Mouse (Mus musculus): ENCODE results near the gene Nelfb. TPM values are rescaled to one million over a fixed set of nuclear protein-coding genes. Genes with fewer than 3 reads are reported as not detected.
"Not testable (repeated sequence)": the region's sequence is repeated elsewhere in the genome, so short reads cannot be mapped to it uniquely, and the experiment has no call there.

Gene Nelfb
- 10 to 100 TPM; 50.7 to 51.7 TPM for total RNA-seq (2021)
- long read RNA-seq, experiment 1, transcript Nelfb-201 (13 exons, 2,637 nt), result major isoform, 76 of 114 reads
- long read RNA-seq, experiment 1, partial matches to known transcripts, result 6 of 114 reads
- long read RNA-seq, experiment 1, other reads (novel, unspliced or antisense), result 28 of 114 reads
- long read RNA-seq, experiment 2, transcript Nelfb-203 (12 exons, 2,754 nt), result minor isoform, 7 of 152 reads
- long read RNA-seq, experiment 2, transcript Nelfb-201 (13 exons, 2,637 nt), result major isoform, 79 of 152 reads
- long read RNA-seq, experiment 2, partial matches to known transcripts, result 24 of 152 reads
- long read RNA-seq, experiment 2, other reads (novel, unspliced or antisense), result 42 of 152 reads

DNA sequence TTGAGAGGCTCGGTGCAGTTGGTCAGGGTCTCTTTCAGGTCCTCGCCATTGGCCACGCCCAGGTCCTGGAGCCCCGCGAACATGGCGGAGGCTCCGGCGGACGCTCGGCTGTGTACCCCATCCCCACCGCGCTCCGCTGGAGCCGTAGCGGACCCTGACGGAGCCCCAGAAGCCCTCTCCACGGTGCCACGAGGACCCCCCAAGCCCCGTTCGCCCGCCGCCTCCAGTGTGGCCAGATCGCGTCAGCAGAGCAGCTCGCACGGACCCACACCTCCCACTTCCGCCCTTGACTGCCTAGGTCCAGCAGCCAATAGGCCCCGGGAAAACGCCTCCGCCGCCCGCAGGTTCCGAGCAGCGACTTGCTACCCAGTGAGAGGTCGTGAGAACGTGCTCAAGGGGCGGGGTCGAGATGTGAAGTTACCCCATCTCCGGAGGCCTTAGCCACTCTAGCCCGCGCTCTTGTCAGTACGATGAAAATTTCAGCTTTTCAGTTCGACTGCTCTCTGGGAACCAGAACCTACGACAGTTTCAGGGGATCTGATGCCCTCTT lies at the start of gene Nelfb:
Gene Nelfb (minus strand): TSS at position 369 of the 550 bp plus-strand sequence.
- peak; percentile 81 to 84 for DNase-seq (ENCODE audit: low spot score in 2 of 2)

DNA sequence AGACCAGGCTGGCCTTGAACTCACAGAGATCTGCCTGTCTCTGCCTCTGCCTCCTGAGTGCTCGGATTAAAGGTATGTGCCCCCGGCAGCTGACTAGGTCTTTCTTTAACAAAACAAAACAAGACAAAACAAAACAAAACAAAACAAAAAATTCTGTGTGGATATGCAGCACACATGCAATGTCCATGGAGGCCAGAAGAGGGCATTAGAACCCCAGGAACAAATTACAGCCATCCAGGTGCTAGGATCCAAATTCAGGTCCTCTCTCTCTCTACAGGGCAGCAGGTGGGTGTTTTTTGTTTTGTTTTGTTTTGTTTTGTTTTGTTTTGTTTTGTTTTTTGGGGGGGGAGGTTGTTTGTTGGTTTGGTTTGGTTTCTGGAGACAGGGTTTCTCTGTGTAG lies 47.6 kb upstream of the Nelfb start:
- DNase-seq (ENCODE audit: low spot score in 2 of 2), result no peak

DNA sequence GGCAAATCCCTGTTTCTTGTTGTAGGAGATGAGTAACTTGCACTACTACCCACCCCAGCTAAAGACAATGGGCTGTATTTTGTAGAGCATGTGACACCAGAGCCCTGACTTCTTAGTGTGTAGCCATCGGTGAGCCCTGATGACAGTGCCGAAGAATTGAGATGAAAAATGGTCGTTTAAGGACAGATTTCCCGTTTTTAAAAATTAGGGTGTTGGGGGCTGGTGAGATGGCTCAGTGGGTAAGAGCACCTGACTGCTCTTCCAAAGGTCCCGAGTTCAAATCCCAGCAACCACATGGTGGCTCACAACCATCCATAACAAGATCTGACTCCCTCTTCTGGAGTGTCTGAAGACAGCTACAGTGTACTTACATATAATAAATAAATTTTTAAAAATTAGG lies 46.0 kb upstream of the Nelfb start:
- DNase-seq (ENCODE audit: low spot score in 2 of 2), result not testable (repeated sequence)

DNA sequence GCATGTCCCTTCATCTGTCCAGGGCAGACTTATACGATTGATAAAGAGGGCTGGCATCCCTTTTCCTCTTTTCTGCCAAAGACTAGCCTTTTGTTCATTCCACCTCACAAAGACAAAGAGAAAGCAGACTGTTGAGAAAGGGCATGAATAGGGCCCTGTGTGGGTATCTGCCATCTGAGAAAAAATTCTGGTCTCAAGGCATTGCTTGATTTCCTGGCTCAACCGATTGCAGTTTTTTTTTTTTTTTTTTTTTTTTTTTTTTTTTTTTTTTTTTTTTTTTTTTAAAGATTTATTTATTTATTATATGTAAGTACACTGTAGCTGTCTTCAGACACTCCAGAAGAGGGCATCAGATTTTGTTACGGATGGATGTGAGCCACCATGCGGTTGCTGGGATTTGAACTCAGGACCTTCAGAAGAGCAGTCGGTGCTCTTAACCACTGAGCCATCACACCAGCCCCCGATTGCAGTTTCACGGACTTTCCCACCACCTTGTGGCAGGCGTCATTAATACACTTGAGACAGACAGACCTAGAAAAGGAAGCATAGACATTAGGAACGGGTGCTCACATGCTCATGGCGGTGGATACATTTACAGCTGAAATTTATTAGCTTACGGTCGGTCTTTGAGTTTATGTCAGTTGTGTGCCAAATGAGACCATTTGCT lies 45.3 kb upstream of the Nelfb start:
- peak in 1 of 2 experiments; percentile 43 for DNase-seq (ENCODE audit: low spot score in 2 of 2)

DNA sequence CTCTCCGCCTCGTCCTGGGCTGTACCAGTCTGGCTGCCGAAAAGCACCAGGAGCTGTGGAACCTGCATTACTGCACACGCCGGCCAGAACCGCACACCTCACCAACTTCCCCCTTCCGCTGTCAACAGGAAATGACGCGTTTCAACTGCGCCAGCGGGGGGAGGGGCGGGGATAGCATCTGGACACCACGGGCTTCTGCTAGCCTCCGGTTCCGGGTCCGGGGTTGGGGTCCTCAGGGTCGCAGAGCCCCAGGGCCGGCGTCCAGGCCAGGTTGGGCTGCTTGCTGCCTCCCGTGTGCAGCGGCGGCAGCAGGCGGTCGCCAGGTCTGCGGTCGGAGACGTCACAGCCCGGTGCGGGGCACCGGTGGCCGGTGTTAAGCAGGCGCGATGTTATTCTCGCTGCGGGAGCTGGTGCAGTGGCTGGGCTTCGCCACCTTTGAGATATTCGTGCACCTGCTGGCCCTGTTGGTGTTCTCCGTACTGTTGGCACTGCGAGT lies 44.0 kb upstream of the Nelfb start, which contains the start of gene Tmem203:
Gene Tmem203 (plus strand): TSS at position 156 of the 496 bp plus-strand sequence.
- peak; percentile 80 to 87 for DNase-seq (ENCODE audit: low spot score in 2 of 2)

DNA sequence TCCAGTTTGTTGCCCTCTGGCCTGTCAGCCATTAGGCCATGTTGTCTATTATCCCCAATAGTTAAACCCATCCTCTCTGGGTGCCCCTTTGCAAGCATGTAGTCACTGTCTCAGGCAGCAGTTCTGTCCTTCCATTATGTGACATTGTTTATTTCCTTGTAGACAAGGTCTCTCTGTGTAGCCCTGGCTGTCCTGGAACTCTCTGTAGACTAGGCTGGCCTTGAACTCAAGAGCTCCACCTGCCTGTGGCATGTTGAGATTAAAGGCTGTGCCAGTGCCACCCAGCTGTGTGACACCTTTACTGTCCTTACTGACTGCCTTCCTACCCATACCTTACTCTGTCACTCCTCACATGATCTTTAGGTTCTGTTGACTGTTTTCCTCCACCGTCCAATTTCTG lies 41.0 kb upstream of the Nelfb start:
- no peak for DNase-seq (ENCODE audit: low spot score in 2 of 2)

DNA sequence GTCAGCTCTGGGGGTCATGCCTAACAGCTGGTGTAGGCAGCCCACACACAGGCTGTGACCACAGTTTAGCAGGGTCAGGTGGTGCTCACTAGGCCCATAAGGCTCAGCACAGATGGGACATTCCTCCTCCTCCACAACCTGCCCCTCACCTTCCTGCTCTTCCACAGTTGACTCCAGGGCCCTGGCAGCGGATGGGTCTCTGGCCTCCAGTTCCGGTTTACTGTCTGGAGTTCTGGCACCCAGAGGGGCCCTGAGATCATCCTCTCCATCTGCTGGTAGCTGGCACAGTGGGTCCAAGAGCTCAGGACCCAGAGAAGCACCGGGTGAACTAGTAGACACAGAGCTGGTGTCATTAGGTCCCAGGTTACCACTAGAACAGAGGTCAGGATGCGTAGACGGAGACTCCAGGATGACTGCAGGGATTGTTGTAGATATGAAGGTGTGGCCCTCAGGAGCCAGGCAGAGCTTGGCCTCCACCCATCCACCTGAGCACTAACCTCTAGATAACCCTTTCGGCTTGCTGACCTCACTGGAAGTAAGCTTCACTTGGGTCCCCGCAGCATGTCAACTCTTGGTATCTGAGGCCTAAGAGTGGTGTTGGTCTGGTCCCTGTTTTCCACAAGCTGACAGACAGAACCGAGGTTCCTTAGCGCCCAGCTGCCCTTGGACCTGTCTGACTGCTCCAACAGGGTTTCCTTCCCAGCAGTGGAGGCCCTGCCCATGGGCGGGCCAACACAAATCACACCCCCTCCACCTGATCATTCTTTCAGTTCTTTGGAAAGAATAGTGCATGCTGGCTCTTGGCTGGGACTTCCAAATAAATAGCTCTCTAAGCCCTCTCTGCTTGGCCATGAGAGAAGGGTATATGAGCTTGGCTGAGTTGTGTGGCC lies 35.1 kb upstream of the Nelfb start, which contains the start of gene AL732309.1:
Gene AL732309.1 (minus strand): TSS at position 681 of the 890 bp plus-strand sequence.
- no peak for DNase-seq (ENCODE audit: low spot score in 2 of 2)

DNA sequence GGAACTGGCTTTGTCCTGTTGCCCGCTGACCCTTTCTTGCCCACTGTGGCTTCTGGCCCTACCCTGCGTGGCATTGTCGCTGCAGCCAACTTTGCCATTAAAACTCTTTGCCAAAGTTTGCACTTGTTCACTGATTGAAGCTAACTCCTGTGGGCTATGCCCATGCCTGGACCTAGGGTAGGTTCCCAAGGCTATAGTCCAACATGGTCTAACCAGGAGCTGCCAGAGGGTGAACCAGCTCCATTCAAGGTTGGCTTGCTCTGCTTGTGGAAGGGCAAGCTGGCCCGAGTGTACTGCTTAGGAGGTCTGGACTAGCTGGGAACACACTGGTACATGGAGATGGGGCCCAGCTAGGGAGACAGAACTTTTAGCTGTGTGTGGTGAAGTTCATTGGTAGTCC lies 32.9 kb upstream of the Nelfb start:
- DNase-seq (ENCODE audit: low spot score in 2 of 2), result no peak

DNA sequence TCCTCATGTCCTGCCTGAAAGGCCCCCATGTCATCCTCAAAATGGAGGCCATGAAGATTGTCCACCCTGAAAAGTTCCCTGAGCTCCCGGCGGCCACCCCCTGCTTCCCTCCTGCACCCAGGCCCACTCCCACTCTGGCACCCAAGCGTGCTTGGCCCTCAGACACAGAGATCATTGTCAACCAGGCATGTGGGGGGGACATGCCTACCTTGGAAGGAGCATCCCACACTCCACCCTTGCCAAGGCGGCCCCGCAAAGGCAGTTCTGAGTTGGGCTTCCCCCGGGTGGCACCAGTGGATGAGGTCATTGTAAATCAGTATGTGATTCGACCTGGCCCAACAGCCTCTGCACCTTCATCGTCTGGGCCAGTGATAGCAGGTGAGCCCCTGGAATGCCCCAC lies 32.1 kb upstream of the Nelfb start:
- no peak for DNase-seq (ENCODE audit: low spot score in 2 of 2)

DNA sequence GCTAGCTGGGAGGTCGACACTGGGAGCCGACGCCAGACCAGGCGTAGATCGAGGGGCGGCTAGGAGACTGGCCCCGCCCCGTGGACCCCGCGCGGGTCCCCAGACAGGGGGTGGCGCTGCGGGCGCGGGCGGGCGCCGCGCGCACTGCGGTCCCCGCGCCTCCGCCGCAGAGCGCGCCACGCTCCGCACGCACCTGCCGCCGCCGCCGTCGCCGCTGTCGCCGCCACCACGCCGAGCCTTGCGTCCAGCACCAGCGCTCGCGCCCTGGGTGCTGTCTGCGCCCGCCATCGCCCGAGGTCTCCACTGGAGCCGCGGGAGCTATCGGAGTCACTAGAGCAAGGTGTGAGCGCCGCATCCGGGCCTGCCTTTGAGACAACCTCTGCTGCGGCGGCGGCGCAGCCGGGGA lies 30.8 kb upstream of the Nelfb start, which contains the start of the genes Rnf208 and Cysrt1:
Gene Rnf208 (plus strand): TSS at position 155 of the 406 bp plus-strand sequence.
Gene Cysrt1 (minus strand): TSS at position 352 of the 406 bp plus-strand sequence.
- no peak for DNase-seq (ENCODE audit: low spot score in 2 of 2)

DNA sequence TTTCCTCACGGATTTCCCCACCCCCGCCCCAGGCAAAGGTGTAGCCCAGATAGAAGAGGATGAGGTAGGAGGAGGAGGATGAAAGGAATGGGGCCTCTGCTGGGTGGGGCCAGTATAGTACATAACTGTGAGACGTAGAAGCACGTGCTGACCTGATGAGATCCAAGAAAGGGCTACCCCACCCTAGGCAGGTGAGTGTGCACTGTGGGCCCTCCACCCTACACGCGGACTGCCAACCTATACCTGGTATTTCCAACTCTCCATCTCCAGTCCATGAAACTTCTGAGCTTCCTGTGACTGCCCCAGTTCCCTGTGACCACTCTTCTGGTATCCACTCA lies 30.1 kb upstream of the Nelfb start:
- no peak for DNase-seq (ENCODE audit: low spot score in 2 of 2)

DNA sequence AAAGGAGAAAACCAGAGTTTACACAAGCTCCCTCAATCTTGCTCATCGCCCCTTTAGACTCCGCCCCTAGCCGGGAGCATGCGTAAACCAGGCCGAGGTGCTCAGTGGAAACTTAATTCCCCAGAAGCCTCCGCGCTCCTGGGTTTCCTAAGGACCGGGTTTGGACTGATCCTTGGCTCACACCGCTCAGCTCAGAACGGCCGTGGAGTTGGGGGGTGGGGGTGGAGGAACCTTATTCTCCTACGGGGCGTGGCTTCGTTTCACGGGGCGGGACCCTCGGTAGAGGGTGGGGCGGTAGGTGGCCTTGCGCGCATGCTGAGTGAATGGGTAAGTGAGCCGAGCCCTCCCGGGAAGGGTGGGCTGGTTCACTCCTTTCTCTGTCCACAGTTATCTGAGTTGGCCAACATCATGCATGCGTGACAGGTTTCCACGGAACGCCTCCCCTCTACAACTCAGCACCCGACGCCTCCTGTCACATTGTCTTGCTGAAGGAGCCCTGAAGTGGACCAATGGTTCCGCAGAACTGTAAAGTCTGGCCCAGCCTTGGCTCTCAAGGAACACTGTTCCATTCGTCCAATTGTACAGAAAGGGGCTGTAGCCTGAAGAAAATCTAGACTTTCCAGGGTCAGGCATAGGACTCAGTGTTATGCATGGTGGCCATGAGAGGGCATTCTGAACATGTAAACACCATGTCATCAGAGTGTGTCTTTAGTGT lies 29.6 kb upstream of the Nelfb start:
- DNase-seq (ENCODE audit: low spot score in 2 of 2), result peak; percentile 63 to 75

DNA sequence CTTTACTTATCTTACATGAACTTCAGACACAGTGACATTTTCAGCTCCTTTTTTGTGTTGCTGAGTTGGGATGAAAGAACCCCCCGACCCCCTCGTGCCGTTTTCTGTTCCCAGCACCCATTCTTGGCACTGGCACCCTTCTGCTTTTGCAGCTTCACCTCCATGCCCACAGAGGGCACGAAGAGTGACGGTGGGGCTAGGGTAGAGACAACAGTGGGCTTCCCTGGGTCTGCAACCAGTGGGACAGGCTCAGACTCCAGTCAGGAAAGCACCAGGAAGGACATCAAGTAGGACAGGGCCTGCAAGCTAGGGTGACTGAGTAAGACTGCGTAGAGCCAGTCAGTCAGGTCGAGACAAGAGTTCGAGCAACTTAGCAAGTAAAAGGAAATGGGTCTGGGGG lies 29.0 kb upstream of the Nelfb start:
- DNase-seq (ENCODE audit: low spot score in 2 of 2), result no peak

DNA sequence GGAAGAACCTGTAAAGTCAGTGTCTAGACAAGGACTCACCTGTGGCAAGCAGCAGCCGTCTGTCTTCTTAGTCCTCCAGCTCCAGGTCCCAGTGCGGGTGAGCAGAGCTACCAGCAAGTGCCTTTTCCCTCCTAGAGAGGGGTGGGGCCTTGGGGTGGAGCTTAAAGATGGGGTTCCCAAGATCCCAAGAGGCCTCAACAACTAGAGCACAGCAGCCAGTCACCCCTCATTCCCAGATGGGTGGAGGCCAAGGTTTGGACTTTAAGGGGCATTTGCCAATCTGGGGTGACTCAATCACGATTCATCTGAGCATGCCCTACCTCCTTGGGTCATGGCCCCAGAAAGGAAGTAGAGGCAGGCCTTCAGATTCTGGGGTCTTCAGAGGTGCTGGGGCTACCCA lies 28.5 kb upstream of the Nelfb start:
- DNase-seq (ENCODE audit: low spot score in 2 of 2), result no peak

DNA sequence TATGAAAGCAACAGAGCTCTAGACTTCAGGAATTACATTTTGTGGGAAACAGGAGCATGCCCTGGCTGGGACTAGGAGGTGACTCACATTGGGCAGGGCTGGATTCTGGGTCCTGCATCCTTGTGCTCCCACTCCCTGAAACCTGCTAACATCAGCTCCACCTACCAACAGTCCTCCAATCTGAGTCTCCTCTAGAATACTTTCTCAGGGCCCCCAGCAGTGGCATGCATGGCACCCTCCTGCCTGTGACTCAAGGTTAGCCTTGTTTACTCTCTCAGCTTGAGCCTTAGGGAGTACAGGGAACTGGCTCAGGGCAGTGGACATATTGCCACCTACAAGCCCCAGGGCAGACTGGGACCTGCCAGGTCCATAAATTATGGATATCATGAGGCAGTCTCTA lies 26.8 kb upstream of the Nelfb start:
- DNase-seq (ENCODE audit: low spot score in 2 of 2), result no peak

DNA sequence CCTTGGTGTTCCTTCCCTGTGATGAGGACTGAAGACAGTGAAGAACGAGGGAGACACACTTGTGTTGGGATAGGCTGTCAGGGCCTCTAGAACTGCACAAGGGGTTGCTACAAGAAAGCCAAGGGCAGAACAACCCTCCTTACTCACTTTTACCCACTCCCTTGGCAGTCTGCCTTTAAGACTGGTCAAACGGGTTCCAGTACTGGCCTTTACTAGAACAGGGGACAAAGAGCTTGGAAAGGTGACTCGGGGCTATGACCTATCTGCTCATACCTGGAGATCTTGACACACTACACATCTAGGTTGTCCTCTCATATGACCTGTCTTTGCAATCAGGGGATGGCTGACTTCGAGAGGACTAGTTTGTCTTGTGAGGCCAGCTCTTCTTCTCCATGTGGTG lies 26.2 kb upstream of the Nelfb start:
- no peak for DNase-seq (ENCODE audit: low spot score in 2 of 2)

DNA sequence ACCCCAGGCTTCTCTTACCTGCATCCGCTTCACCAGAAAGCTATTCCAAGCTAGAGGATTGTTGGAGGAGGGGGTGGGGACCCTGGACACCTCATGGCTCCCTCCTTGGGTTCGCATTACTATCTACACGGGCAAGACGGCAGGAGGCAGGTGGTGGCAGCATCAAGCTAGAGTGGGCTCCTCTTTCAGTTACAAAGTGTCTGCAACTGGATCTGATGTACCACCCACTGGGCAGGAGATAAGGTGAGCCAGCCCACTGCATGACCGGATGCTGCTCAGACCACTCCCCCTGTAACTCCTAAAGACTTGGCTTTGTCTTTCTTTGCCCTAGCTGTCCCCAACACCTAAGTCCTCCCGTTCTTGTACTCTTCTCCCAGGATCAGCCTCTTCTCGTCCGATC lies 25.3 kb upstream of the Nelfb start, which contains the start of gene Rnf224:
Gene Rnf224 (minus strand): TSS at position 174 of the 400 bp plus-strand sequence.
- DNase-seq (ENCODE audit: low spot score in 2 of 2), result no peak

DNA sequence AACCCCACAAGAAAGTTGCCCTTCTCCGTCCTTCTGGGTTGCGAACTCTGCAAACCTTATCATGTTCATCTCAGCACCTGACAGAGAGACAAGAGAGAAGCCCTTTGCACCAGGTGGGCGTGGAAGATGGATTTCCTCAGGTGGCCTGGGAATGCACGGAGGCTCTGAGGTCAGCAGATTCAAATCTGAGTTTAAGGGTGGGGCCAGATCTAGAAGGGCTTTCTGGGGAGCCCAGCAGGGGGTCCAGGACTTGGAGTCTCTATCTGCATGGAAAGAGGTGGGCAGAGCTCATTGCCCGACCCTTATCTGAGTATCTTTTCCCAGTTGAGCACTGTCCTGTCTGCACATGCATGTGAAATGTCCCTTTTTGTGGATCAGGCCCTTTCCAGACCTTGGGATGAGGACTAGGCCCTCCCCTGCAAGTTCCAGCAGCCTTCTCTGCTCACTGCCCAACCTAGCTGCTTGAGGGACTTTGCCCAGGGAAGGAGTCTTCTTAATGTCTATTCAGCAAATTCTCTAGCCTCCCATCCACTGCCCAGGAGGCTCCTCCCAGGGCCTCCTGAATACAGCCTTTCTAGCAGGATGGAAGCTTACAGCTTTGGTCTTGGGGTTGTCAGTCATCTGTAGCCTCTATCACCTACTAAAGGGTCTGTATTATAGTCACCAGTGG lies 23.4 kb upstream of the Nelfb start:
- no peak for DNase-seq (ENCODE audit: low spot score in 2 of 2)

DNA sequence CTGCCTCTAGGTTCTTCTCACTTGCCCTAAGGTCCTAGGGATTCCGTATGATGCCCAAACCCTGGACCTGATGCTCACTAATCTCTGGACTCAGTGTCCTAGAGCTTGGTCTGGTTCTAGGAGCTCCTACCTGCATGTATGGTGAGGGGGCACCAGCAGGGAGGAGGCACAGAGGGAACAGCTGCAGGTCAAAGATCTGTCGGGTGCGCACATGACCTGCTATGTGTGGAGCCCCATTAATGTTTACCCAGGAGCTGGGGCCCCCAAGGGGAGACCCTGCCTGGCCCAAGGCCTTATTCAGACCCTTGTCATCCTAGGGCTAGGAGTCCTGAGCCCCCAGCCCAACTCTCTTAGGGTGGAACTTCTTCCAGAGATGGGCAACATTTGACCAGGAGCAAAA lies 22.8 kb upstream of the Nelfb start, which contains the start of gene Slc34a3:
Gene Slc34a3 (minus strand): TSS at position 315 of the 400 bp plus-strand sequence.
- DNase-seq (ENCODE audit: low spot score in 2 of 2), result no peak

DNA sequence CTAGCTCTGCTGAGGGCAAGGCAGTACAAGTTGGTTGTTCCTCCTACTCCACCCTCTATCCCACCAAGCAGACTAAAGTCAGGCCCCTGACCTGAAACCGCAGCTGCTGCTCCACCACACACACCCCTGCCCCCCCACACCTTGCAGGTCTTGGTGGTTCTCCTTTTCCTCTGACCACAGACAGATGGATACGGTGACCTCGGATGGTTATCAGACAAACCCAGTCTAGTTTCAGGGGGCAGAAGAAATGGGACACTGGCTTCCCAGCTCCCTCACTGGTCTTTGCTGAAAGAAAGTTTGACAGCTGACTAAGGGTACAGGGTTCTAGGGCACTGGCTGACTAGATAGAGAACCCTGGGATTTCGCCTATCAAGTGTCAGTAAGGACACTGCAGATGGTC lies 22.1 kb upstream of the Nelfb start:
- no peak for DNase-seq (ENCODE audit: low spot score in 2 of 2)
